In genomic region chr11:77463101-77463445, GRCm38 (mm10) we compare ENCODE assay signal across 8 mouse cellular contexts. TPM values are rescaled to one million over a fixed set of nuclear protein-coding genes. Genes with fewer than 3 reads are reported as not detected.
DNase-seq lines count a peak whose midpoint lies in the region; ATAC-seq and TF ChIP-seq lines count a peak whose summit lies in the region.

No protein-coding gene starts in this region.

- DNase-seq in cerebellum, adult 2 months, result no peak
- no peak for DNase-seq in cerebellum, postnatal 4 days (ENCODE audit: low spot score in 2 of 2)
- DNase-seq in natural killer cell, adult 2 months (ENCODE audit: low spot score in 2 of 2), result no peak

- H3K9me3 ChIP-seq in megakaryocyte, embryonic 14.5 days, result no peaks in the 10 kb centered on the region
- H3K9me3 ChIP-seq in limb, embryonic 13.5 days, result no peaks in the 10 kb centered on the region
- no peaks in the 10 kb centered on the region for H3K9me3 ChIP-seq in stomach, embryonic 15.5 days

- H3K9ac ChIP-seq in limb, embryonic 13.5 days, result 0 out of 2 replicates have a peak overlapping the region, but pooled peaks have one; percentile 63
- no peak overlapping the region for H3K9ac ChIP-seq in stomach, embryonic 15.5 days

- peak overlapping the region; percentile 95 for H3K4me2 ChIP-seq in limb, embryonic 13.5 days (replicated peaks)
- H3K4me2 ChIP-seq in stomach, embryonic 15.5 days, result peak overlapping the region; percentile 98

- H3K4me3 ChIP-seq in cerebellum, adult 2 months (replicated peaks; ENCODE audit: insufficient read depth, low read depth, low read length), result peak overlapping the region; percentile 59
- H3K4me3 ChIP-seq in megakaryocyte, embryonic 14.5 days (replicated peaks), result peak overlapping the region; percentile 92
- peak overlapping the region; percentile 54 for H3K4me3 ChIP-seq in limb, embryonic 13.5 days
- H3K4me3 ChIP-seq in stomach, embryonic 15.5 days (replicated peaks), result peak overlapping the region; percentile 52

- H3K36me3 ChIP-seq in megakaryocyte, embryonic 14.5 days (replicated peaks; ENCODE audit: low read length), result peaks cover 7% of the 10 kb centered on the region
- H3K36me3 ChIP-seq in limb, embryonic 13.5 days, result no peaks in the 10 kb centered on the region
- no peaks in the 10 kb centered on the region for H3K36me3 ChIP-seq in stomach, embryonic 15.5 days

- H3K27me3 ChIP-seq in cerebellum, adult 2 months (ENCODE audit: control insufficient read depth, insufficient read depth, low read length), result no peaks in the 10 kb centered on the region
- peaks cover 73% of the 10 kb centered on the region for H3K27me3 ChIP-seq in megakaryocyte, embryonic 14.5 days (replicated peaks)
- H3K27me3 ChIP-seq in limb, embryonic 13.5 days, result peaks cover 80% of the 10 kb centered on the region
- peaks cover 54% of the 10 kb centered on the region for H3K27me3 ChIP-seq in stomach, embryonic 15.5 days (replicated peaks)

- 47% methylated on average over 8 of the region's 8 CpGs for WGBS in cerebellum, adult 2 months
- WGBS in limb, embryonic 13.5 days, result 42% methylated on average over 8 of the region's 8 CpGs
- WGBS in stomach, embryonic 15.5 days, result 37% methylated on average over 8 of the region's 8 CpGs

- no peak for TF ChIP-seq CTCF in cerebellum, adult 2 months (IDR thresholded peaks at IDR 0.05; ENCODE audit: borderline replicate concordance, insufficient read depth, low read depth, low read length)

- no peak for ATAC-seq in megakaryocyte, adult 5-6 weeks (ENCODE audit: poor library complexity, severe bottlenecking)
- no peak for ATAC-seq in limb, embryonic 13.5 days (ENCODE audit: low FRiP score, low read depth)
- ATAC-seq in stomach, embryonic 15.5 days (ENCODE audit: insufficient read depth, low FRiP score, low read depth), result no peak
- no peak for ATAC-seq in CD4-positive, CD25-positive, alpha-beta regulatory T cell, adult 4 months

- H3K4me1 ChIP-seq in cerebellum, adult 2 months (ENCODE audit: control insufficient read depth, insufficient read depth, low read length), result no peaks in the 10 kb centered on the region
- H3K4me1 ChIP-seq in megakaryocyte, embryonic 14.5 days, result peaks cover 51% of the 10 kb centered on the region
- H3K4me1 ChIP-seq in limb, embryonic 13.5 days, result peaks cover 18% of the 10 kb centered on the region
- H3K4me1 ChIP-seq in stomach, embryonic 15.5 days, result peaks cover 18% of the 10 kb centered on the region

- no peak for TF ChIP-seq POLR2A in cerebellum, adult 2 months (IDR thresholded peaks at IDR 0.05; ENCODE audit: borderline replicate concordance, insufficient read depth, low read length)

- H3K27ac ChIP-seq in cerebellum, adult 2 months (ENCODE audit: insufficient read depth, low read length), result no peak overlapping the region
- H3K27ac ChIP-seq in limb, embryonic 13.5 days, result no peak overlapping the region
- H3K27ac ChIP-seq in stomach, embryonic 15.5 days, result no peak overlapping the region

RNA-seq across cellular contexts. Expression of gene Coro6, which starts 0.9 kb away (rescaled TPM):
- polyA plus RNA-seq in cerebellum, adult 2 months (2012; rRNA removed), result 134 and 148 TPM in 2 replicates
- 0.38 TPM in 1 of 2 replicates, not detected in the other for polyA plus RNA-seq in megakaryocyte, embryonic 14.5 days (2012; ENCODE audit: insufficient read depth, low replicate concordance)
- 0.09 and 0.21 TPM in 2 replicates for total RNA-seq in megakaryocyte, adult 5-6 weeks (2015)
- not detected in 2 replicates for total RNA-seq in megakaryocyte, adult 5-6 weeks (2017)
- 0.56 and 0.78 TPM in 2 replicates for polyA plus RNA-seq in limb, embryonic 13.5 days (2015; fragmentation: Nextera tagmentation; extraction: Ambion mirVana)
- polyA plus RNA-seq in stomach, embryonic 15.5 days (2015; fragmentation: Nextera tagmentation; extraction: Ambion mirVana), result 0.17 and 0.18 TPM in 2 replicates
- polyA plus RNA-seq in CD4-positive, CD25-positive, alpha-beta regulatory T cell, adult 4 months (2017; shearing (Covaris generic)), result not detected

RNA-seq across cellular contexts. Expression of gene Ankrd13b, which starts 26.4 kb away (rescaled TPM):
- polyA plus RNA-seq in cerebellum, adult 2 months (2012; rRNA removed), result 106 and 114 TPM in 2 replicates
- polyA plus RNA-seq in megakaryocyte, embryonic 14.5 days (2012; ENCODE audit: insufficient read depth, low replicate concordance), result 6.7 and 9.3 TPM in 2 replicates
- total RNA-seq in megakaryocyte, adult 5-6 weeks (2015), result 2.0 and 2.1 TPM in 2 replicates
- 2.8 and 9.1 TPM in 2 replicates for total RNA-seq in megakaryocyte, adult 5-6 weeks (2017)
- polyA plus RNA-seq in limb, embryonic 13.5 days (2015; fragmentation: Nextera tagmentation; extraction: Ambion mirVana), result 10.0 and 10.4 TPM in 2 replicates
- polyA plus RNA-seq in stomach, embryonic 15.5 days (2015; fragmentation: Nextera tagmentation; extraction: Ambion mirVana), result 5.9 and 6.2 TPM in 2 replicates
- polyA plus RNA-seq in CD4-positive, CD25-positive, alpha-beta regulatory T cell, adult 4 months (2017; shearing (Covaris generic)), result 1 to 10 TPM; 1.3 to 1.4 TPM

RNA-seq across cellular contexts. Expression of gene Git1, which starts 30.3 kb away (rescaled TPM):
- polyA plus RNA-seq in cerebellum, adult 2 months (2012; rRNA removed), result 106 and 110 TPM in 2 replicates
- polyA plus RNA-seq in megakaryocyte, embryonic 14.5 days (2012; ENCODE audit: insufficient read depth, low replicate concordance), result 65.1 and 158 TPM in 2 replicates
- total RNA-seq in megakaryocyte, adult 5-6 weeks (2015), result 17.6 and 20.0 TPM in 2 replicates
- total RNA-seq in megakaryocyte, adult 5-6 weeks (2017), result 12.3 and 18.7 TPM in 2 replicates
- polyA plus RNA-seq in limb, embryonic 13.5 days (2015; fragmentation: Nextera tagmentation; extraction: Ambion mirVana), result 9.8 and 10.9 TPM in 2 replicates
- polyA plus RNA-seq in stomach, embryonic 15.5 days (2015; fragmentation: Nextera tagmentation; extraction: Ambion mirVana), result 9.7 and 10.9 TPM in 2 replicates
- polyA plus RNA-seq in CD4-positive, CD25-positive, alpha-beta regulatory T cell, adult 4 months (2017; shearing (Covaris generic)), result 10 to 100 TPM in 1 of 2 experiments, 1 to 10 TPM in 1; 9.6 to 10.9 TPM

RNA-seq across cellular contexts. Expression of gene Abhd15, which starts 51.8 kb away (rescaled TPM):
- 0.98 and 1.0 TPM in 2 replicates for polyA plus RNA-seq in cerebellum, adult 2 months (2012; rRNA removed)
- polyA plus RNA-seq in megakaryocyte, embryonic 14.5 days (2012; ENCODE audit: insufficient read depth, low replicate concordance), result 2.4 and 4.6 TPM in 2 replicates
- 6.8 and 8.3 TPM in 2 replicates for total RNA-seq in megakaryocyte, adult 5-6 weeks (2015)
- total RNA-seq in megakaryocyte, adult 5-6 weeks (2017), result 13.8 and 17.0 TPM in 2 replicates
- 1.5 and 1.6 TPM in 2 replicates for polyA plus RNA-seq in limb, embryonic 13.5 days (2015; fragmentation: Nextera tagmentation; extraction: Ambion mirVana)
- 4.0 and 5.2 TPM in 2 replicates for polyA plus RNA-seq in stomach, embryonic 15.5 days (2015; fragmentation: Nextera tagmentation; extraction: Ambion mirVana)
- polyA plus RNA-seq in CD4-positive, CD25-positive, alpha-beta regulatory T cell, adult 4 months (2017; shearing (Covaris generic)), result 1 to 10 TPM; 2.0 to 3.7 TPM

RNA-seq across cellular contexts. Expression of gene Trp53i13, which starts 52.7 kb away (rescaled TPM):
- polyA plus RNA-seq in cerebellum, adult 2 months (2012; rRNA removed), result 11.6 and 12.8 TPM in 2 replicates
- 22.3 and 38.9 TPM in 2 replicates for polyA plus RNA-seq in megakaryocyte, embryonic 14.5 days (2012; ENCODE audit: insufficient read depth, low replicate concordance)
- total RNA-seq in megakaryocyte, adult 5-6 weeks (2015), result 6.2 and 6.5 TPM in 2 replicates
- total RNA-seq in megakaryocyte, adult 5-6 weeks (2017), result 5.0 and 5.8 TPM in 2 replicates
- 57.6 and 57.8 TPM in 2 replicates for polyA plus RNA-seq in limb, embryonic 13.5 days (2015; fragmentation: Nextera tagmentation; extraction: Ambion mirVana)
- 33.7 and 35.8 TPM in 2 replicates for polyA plus RNA-seq in stomach, embryonic 15.5 days (2015; fragmentation: Nextera tagmentation; extraction: Ambion mirVana)
- polyA plus RNA-seq in CD4-positive, CD25-positive, alpha-beta regulatory T cell, adult 4 months (2017; shearing (Covaris generic)), result 1 to 10 TPM; 5.9 to 8.5 TPM

Comparison
In these comparisons a context has a peak if more than half of its experiments do, and no peak if none do; other contexts are left out.
1. RNA of gene Coro6, which starts 0.9 kb away (polyA plus RNA-seq): 134 to 148 TPM in cerebellum, adult 2 months; 0.56 to 0.78 TPM in limb, embryonic 13.5 days, 0.38 TPM in megakaryocyte, embryonic 14.5 days, 0.17 to 0.18 TPM in stomach, embryonic 15.5 days and not detected in CD4-positive, CD25-positive, alpha-beta regulatory T cell, adult 4 months; every median in the first group is over 10 times any median in the second.
2. Peak in every context shown above with its lines, with median percentiles within 50 percentile points of each other: H3K4me3 ChIP-seq.